Mouse (Mus musculus) large intestine, adult 2 months (tissue): ENCODE results near the gene Arhgef25. TPM values are rescaled to one million over a fixed set of nuclear protein-coding genes. Genes with fewer than 3 reads are reported as not detected.

Experiments used
- DNase-seq: peaks from one replicate; pipeline ENCODE4 v3.0.0-alpha.2; 2012; ENCODE audit warnings: low read depth, low spot score
- WGBS: fragments of 180-500 bp; shearing (Covaris S2); methylation state at CpG from one replicate; pipeline ENCODE4 v1.1.7; 2018; 5-methylcytosine and 5-hydroxymethylcytosine counted together
- polyA plus RNA-seq: library from polyadenylated mRNA; depleted of rRNA; stranded (reverse); fragments of >200 nt; gene quantifications from 2 replicates; pipeline ENCODE4 v1.2.3, GENCODE M21; 2012

The Arhgef25 gene
- polyA plus RNA-seq, 1 experiment: 20.5 TPM

- under 1% methylated on average over 45 of the region's 46 CpGs for WGBS
These were observed 1.3 kb downstream of the Arhgef25 start for GRCm38 (mm10) chr10:127188465-127189115.

GRCm38 (mm10) chr10:127188079-127188453 is 1.8 kb downstream of the Arhgef25 start:
- 4% methylated on average over 21 of the region's 21 CpGs for WGBS
- no peak for DNase-seq

More at GRCm38 (mm10) chr10:127188465-127189115, 1.3 kb downstream of the Arhgef25 start:
- no peak for DNase-seq

GRCm38 (mm10) chr10:127187371-127188078 is 2.4 kb downstream of the Arhgef25 start:
- DNase-seq: no peak
- WGBS: 57% methylated on average over 10 of the region's 10 CpGs

GRCm38 (mm10) chr10:127186451-127186850 is 3.4 kb downstream of the Arhgef25 start:
- DNase-seq: no peak
- WGBS: 65% methylated on average over 1 of the region's 1 CpGs

GRCm38 (mm10) chr10:127185506-127185905 is 4.4 kb downstream of the Arhgef25 start:
- 80% methylated on average over 15 of the region's 15 CpGs for WGBS

GRCm38 (mm10) chr10:127185101-127185500 is 4.8 kb downstream of the Arhgef25 start:
- DNase-seq: no peak
- 72% methylated on average over 9 of the region's 9 CpGs for WGBS

More at GRCm38 (mm10) chr10:127185506-127185905, 4.4 kb downstream of the Arhgef25 start:
- no peak for DNase-seq

GRCm38 (mm10) chr10:127183759-127184158 is 6.1 kb downstream of the Arhgef25 start:
- no peak for DNase-seq
- 19% methylated on average over 20 of the region's 20 CpGs for WGBS

GRCm38 (mm10) chr10:127182624-127183023 is 7.3 kb downstream of the Arhgef25 start:
- WGBS: 88% methylated on average over 4 of the region's 4 CpGs
- DNase-seq: no peak

- WGBS: 60% methylated on average over 6 of the region's 6 CpGs
- DNase-seq: no peak
These were observed 8.3 kb downstream of the Arhgef25 start for GRCm38 (mm10) chr10:127181566-127181965.

GRCm38 (mm10) chr10:127180695-127181047 is 9.2 kb downstream of the Arhgef25 start:
- WGBS: 45% methylated on average over 3 of the region's 3 CpGs
- DNase-seq: no peak

- WGBS: 4% methylated on average over 34 of the region's 34 CpGs
These were observed 9.8 kb downstream of the Arhgef25 start, which contains the start of gene Slc26a10 for GRCm38 (mm10) chr10:127179871-127180694. Gene Slc26a10, minus strand, starts transcription at chr10:127180645.

GRCm38 (mm10) chr10:127178286-127179027 is 11.4 kb downstream of the Arhgef25 start:
- no peak for DNase-seq
- 7% methylated on average over 41 of the region's 41 CpGs for WGBS

More at GRCm38 (mm10) chr10:127179871-127180694, 9.8 kb downstream of the Arhgef25 start, which contains the start of gene Slc26a10:
- no peak for DNase-seq

GRCm38 (mm10) chr10:127177719-127178118 is 12.2 kb downstream of the Arhgef25 start:
- DNase-seq: no peak
- WGBS: 1% methylated on average over 23 of the region's 23 CpGs

- 27% methylated on average over 9 of the region's 9 CpGs for WGBS
These were observed 12.6 kb downstream of the Arhgef25 start for GRCm38 (mm10) chr10:127177235-127177634.

GRCm38 (mm10) chr10:127176756-127177155 is 13.1 kb downstream of the Arhgef25 start:
- no peak for DNase-seq
- 7% methylated on average over 7 of the region's 7 CpGs for WGBS

More at GRCm38 (mm10) chr10:127177235-127177634, 12.6 kb downstream of the Arhgef25 start:
- DNase-seq: no peak

- 41% methylated on average over 3 of the region's 3 CpGs for WGBS
These were observed 13.7 kb downstream of the Arhgef25 start for GRCm38 (mm10) chr10:127176228-127176627.

GRCm38 (mm10) chr10:127174170-127174569 is 15.7 kb downstream of the Arhgef25 start:
- no peak for DNase-seq
- WGBS: 66% methylated on average over 7 of the region's 7 CpGs

More at GRCm38 (mm10) chr10:127176228-127176627, 13.7 kb downstream of the Arhgef25 start:
- DNase-seq: no peak

GRCm38 (mm10) chr10:127173148-127174065 is 16.5 kb downstream of the Arhgef25 start:
- no peak for DNase-seq
- 74% methylated on average over 16 of the region's 16 CpGs for WGBS
